Mouse (Mus musculus): Measurements from ENCODE around the gene Vps25. TPM values are rescaled to one million over a fixed set of nuclear protein-coding genes. Genes with fewer than 3 reads are reported as not detected.

The Vps25 gene
- polyA plus RNA-seq, 1 experiment from 2014 or later: 118 TPM

DNA sequence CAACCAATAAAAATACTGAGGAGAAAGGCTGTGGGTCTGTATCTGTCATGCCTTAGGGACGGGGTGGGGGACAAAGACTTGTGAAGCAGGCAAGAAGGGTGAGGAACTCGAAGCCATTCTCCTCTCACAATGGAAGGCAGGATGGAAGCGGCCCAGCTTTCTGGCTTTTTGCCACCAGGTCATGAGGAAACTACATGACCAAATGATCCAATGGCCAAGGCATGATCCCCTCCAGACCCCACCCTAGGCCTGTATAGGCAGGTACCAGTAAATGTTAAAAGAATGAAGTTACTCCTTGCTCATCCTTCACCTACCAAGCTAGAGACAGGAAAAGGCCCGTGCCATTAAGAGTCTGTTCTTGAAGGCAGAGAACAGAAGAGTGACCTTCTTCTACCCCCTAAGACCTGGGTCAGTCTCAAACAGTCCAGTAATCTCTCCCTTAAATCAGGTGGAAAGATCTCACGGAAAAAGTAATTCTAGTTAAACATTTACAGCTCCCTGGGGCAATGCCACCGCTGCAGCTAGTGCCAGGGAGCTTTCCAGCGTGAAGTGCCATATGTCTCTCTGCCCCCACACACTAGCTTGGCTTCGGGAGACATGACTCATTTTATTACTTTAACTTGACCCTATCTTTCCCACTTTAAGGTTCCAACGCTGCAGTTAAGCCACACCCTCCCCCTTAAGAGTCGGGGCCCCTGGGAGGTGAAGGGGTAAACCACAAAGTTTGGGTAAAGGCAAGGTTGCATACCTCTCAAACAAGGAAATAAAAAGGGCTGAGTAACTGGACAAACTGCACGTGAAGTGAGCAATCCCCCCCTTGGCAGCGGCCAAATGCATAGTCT lies 24.1 kb downstream of the Vps25 start:
- peaks cover 23% of the 10 kb centered on the region for H3K4me1 ChIP-seq (ENCODE audit: control insufficient read depth, insufficient read depth, low read length)
- H3K27me3 ChIP-seq (replicated peaks; ENCODE audit: control insufficient read depth, insufficient read depth, low read length): no peaks in the 10 kb centered on the region
- no peaks in the 10 kb centered on the region for H3K9me3 ChIP-seq (replicated peaks; ENCODE audit: control insufficient read depth, low read length)
- peak overlapping the region; percentile 55 for H3K4me3 ChIP-seq (ENCODE audit: low read depth, low read length)
- no peak overlapping the region for H3K27ac ChIP-seq (ENCODE audit: low read depth, low read length)
- H3K4me2 ChIP-seq (ENCODE audit: low read length): peak overlapping the region; percentile 69
- peak overlapping the region; percentile 64 for H3K9ac ChIP-seq (ENCODE audit: low read length)
- WGBS: 76% methylated on average over 12 of the region's 12 CpGs
- ATAC-seq: no peak
- DNase-seq (ENCODE audit: low spot score): no peak
- H3K36me3 ChIP-seq (ENCODE audit: control insufficient read depth, insufficient read depth, low read length): 0 out of 2 replicates have a peak, but pooled peaks cover 2% of the 10 kb centered on the region

DNA sequence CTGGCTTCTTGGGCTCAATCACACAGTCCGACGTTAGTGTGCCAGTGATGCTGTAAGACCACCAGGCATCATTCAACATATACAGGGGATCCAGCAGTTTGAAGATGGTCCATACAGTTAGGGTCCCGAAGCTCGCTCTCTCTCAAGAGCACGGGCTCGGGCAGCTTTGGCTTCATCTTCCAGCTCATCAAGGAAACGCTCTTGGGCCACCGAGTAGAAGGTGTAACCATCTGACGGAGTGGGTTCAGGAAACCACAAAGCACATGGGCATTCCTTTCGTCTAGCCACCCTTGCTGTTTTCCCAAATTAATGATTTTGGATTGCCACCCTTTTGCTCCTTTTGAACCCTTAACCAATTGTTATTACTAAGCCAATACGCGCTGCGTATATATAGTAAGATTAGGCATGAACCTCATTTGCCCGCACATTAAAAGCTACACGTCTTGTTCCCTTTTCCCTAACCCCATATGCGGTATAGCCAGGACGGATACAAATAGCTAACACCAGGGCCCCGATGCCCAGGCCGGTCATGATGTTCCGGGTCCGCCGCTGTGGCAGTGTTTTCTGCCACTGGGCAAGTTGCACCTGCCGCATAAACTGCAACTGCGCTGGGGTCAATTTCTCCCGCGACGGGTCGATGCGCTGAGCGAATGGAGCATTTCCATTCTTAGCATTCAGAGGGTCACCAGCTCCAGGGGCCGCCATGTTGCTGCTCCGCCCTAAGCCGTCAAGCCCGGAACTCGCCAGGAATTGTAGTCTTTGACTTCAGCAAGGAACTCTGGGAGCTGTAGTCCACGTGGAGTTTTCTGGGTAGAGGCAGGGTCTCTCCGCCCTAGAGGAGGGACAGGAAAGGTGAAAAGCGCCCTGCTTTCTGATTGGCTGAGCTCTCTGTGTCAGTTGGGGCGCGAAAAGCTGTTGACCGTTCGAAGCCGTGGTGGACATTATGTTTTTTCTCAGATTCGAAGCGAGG lies 25.0 kb downstream of the Vps25 start, which contains the start of the genes Cntd1 and Coa3:
TSS of gene Cntd1 (plus strand) at position 790 of the 970 bp plus-strand sequence.
TSS of gene Coa3 (minus strand) at position 892 of the 970 bp plus-strand sequence.
- no peaks in the 10 kb centered on the region for H3K27me3 ChIP-seq (replicated peaks; ENCODE audit: control insufficient read depth, insufficient read depth, low read length)
- peak within 1 kb of the TSS; percentile 55 for H3K4me3 ChIP-seq (ENCODE audit: low read depth, low read length)
- WGBS: 10% methylated on average over 45 of the region's 45 CpGs
- H3K9ac ChIP-seq (ENCODE audit: low read length): peak within 1 kb of the TSS; percentile 64
- H3K9me3 ChIP-seq (replicated peaks; ENCODE audit: control insufficient read depth, low read length): no peaks in the 10 kb centered on the region
- ATAC-seq: peak; percentile 98
- no peak within 1 kb of the TSS for H3K27ac ChIP-seq (ENCODE audit: low read depth, low read length)
- DNase-seq (ENCODE audit: low spot score): peak; percentile 98
- peaks cover 23% of the 10 kb centered on the region for H3K4me1 ChIP-seq (ENCODE audit: control insufficient read depth, insufficient read depth, low read length)
- H3K36me3 ChIP-seq (ENCODE audit: control insufficient read depth, insufficient read depth, low read length): 0 out of 2 replicates have a peak, but pooled peaks cover 2% of the 10 kb centered on the region
- H3K4me2 ChIP-seq (ENCODE audit: low read length): peak within 1 kb of the TSS; percentile 69

- H3K4me2 ChIP-seq (ENCODE audit: low read length): peak overlapping the region; percentile 69
- WGBS: 73% methylated on average over 14 of the region's 14 CpGs
- no peaks in the 10 kb centered on the region for H3K27me3 ChIP-seq (replicated peaks; ENCODE audit: control insufficient read depth, insufficient read depth, low read length)
- DNase-seq (ENCODE audit: low spot score): no peak
- H3K36me3 ChIP-seq (ENCODE audit: control insufficient read depth, insufficient read depth, low read length): 0 out of 2 replicates have a peak, but pooled peaks cover 2% of the 10 kb centered on the region
- H3K4me3 ChIP-seq (ENCODE audit: low read depth, low read length): peak overlapping the region; percentile 55
- H3K9me3 ChIP-seq (replicated peaks; ENCODE audit: control insufficient read depth, low read length): no peaks in the 10 kb centered on the region
- no peak overlapping the region for H3K27ac ChIP-seq (ENCODE audit: low read depth, low read length)
- peak overlapping the region; percentile 64; the same call in 1 of the 2 replicates for H3K9ac ChIP-seq (ENCODE audit: low read length)
- H3K4me1 ChIP-seq (ENCODE audit: control insufficient read depth, insufficient read depth, low read length): peaks cover 23% of the 10 kb centered on the region
- no peak; the same call in 1 of the 2 replicates for ATAC-seq
Measured at GRCm38 (mm10) chr11:101279193-101279569, 25.7 kb downstream of the Vps25 start.

- no peaks in the 10 kb centered on the region for H3K9me3 ChIP-seq (replicated peaks; ENCODE audit: control insufficient read depth, low read length)
- peaks cover 23% of the 10 kb centered on the region for H3K4me1 ChIP-seq (ENCODE audit: control insufficient read depth, insufficient read depth, low read length)
- 58% methylated on average over 7 of the region's 7 CpGs for WGBS
- no peak for DNase-seq (ENCODE audit: low spot score)
- no peaks in the 10 kb centered on the region for H3K27me3 ChIP-seq (replicated peaks; ENCODE audit: control insufficient read depth, insufficient read depth, low read length)
- H3K4me3 ChIP-seq (ENCODE audit: low read depth, low read length): no peak overlapping the region
- H3K9ac ChIP-seq (ENCODE audit: low read length): no peak overlapping the region
- 0 out of 2 replicates have a peak, but pooled peaks cover 3% of the 10 kb centered on the region for H3K36me3 ChIP-seq (ENCODE audit: control insufficient read depth, insufficient read depth, low read length)
- no peak for ATAC-seq
- no peak overlapping the region for H3K4me2 ChIP-seq (ENCODE audit: low read length)
- no peak overlapping the region for H3K27ac ChIP-seq (ENCODE audit: low read depth, low read length)
Measured at GRCm38 (mm10) chr11:101280837-101281236, 27.3 kb downstream of the Vps25 start.

DNA sequence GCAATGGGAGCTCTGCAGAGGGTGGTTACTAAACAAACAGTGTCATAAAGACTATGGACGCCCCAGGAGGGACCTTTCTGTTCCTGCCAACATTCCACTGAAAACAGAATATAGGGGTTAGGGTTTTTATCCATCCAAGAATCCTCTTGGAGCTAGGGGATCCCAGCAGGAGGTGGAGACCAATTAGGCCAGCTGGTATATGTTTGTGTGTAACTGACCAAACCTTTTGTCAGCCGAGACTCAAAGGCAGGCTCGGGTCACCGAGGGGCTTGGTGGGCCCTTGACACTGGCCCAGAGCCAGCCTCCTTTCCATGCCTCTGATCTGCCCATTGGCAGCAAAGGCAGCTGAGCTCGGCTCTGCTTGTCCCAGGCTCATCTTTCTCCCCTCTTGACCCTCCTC lies 29.4 kb downstream of the Vps25 start:
- H3K27me3 ChIP-seq (replicated peaks; ENCODE audit: control insufficient read depth, insufficient read depth, low read length): no peaks in the 10 kb centered on the region
- H3K36me3 ChIP-seq (ENCODE audit: control insufficient read depth, insufficient read depth, low read length): peaks cover 18% of the 10 kb centered on the region
- no peaks in the 10 kb centered on the region for H3K9me3 ChIP-seq (replicated peaks; ENCODE audit: control insufficient read depth, low read length)
- 5% methylated on average over 5 of the region's 5 CpGs for WGBS
- no peak overlapping the region for H3K27ac ChIP-seq (ENCODE audit: low read depth, low read length)
- peaks cover 9% of the 10 kb centered on the region for H3K4me1 ChIP-seq (ENCODE audit: control insufficient read depth, insufficient read depth, low read length)
- DNase-seq (ENCODE audit: low spot score) (no peak), ATAC-seq (no peak)
- H3K9ac ChIP-seq (ENCODE audit: low read length): no peak overlapping the region
- no peak overlapping the region for H3K4me2 ChIP-seq (ENCODE audit: low read length)
- no peak overlapping the region for H3K4me3 ChIP-seq (ENCODE audit: low read depth, low read length)

- DNase-seq (ENCODE audit: low spot score) (no peak), ATAC-seq (no peak)
- H3K27ac ChIP-seq (ENCODE audit: low read depth, low read length): no peak overlapping the region
- H3K4me1 ChIP-seq (ENCODE audit: control insufficient read depth, insufficient read depth, low read length): 0 out of 2 replicates have a peak, but pooled peaks cover 5% of the 10 kb centered on the region
- H3K4me2 ChIP-seq (ENCODE audit: low read length): no peak overlapping the region
- no peak overlapping the region for H3K4me3 ChIP-seq (ENCODE audit: low read depth, low read length)
- no peak overlapping the region for H3K9ac ChIP-seq (ENCODE audit: low read length)
- no peaks in the 10 kb centered on the region for H3K27me3 ChIP-seq (replicated peaks; ENCODE audit: control insufficient read depth, insufficient read depth, low read length)
- H3K36me3 ChIP-seq (ENCODE audit: control insufficient read depth, insufficient read depth, low read length): peaks cover 26% of the 10 kb centered on the region
- no peaks in the 10 kb centered on the region for H3K9me3 ChIP-seq (replicated peaks; ENCODE audit: control insufficient read depth, low read length)
- WGBS: 75% methylated on average over 4 of the region's 4 CpGs
Measured at GRCm38 (mm10) chr11:101283805-101284204, 30.3 kb downstream of the Vps25 start.

DNA sequence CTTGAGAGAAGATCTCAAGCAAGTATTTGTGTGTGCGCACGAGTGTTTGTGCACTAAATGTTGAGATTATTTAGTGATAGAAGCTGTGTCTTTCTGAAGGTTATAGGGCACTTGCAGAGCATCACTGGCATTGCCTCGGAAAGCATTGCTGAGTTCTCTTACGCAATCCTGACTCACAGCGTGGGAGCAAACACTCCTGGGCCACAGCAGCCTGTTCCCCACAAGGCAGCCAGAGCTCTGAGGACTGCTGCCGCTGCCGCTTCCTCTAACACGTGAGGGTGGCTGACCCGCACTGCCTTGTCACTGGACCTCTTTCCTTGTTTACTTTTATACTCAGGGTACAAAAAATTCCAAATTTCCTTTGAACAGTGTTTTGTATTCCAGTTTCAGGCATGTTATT lies 33.8 kb downstream of the Vps25 start:
- H3K27me3 ChIP-seq (replicated peaks; ENCODE audit: control insufficient read depth, insufficient read depth, low read length): no peaks in the 10 kb centered on the region
- H3K36me3 ChIP-seq (ENCODE audit: control insufficient read depth, insufficient read depth, low read length): peaks cover 60% of the 10 kb centered on the region
- no peak for ATAC-seq
- no peaks in the 10 kb centered on the region for H3K4me1 ChIP-seq (ENCODE audit: control insufficient read depth, insufficient read depth, low read length)
- DNase-seq (ENCODE audit: low spot score): no peak
- WGBS: 86% methylated on average over 9 of the region's 9 CpGs
- H3K27ac ChIP-seq (ENCODE audit: low read depth, low read length): no peak overlapping the region
- no peak overlapping the region for H3K4me2 ChIP-seq (ENCODE audit: low read length)
- no peak overlapping the region for H3K4me3 ChIP-seq (ENCODE audit: low read depth, low read length)
- H3K9me3 ChIP-seq (replicated peaks; ENCODE audit: control insufficient read depth, low read length): no peaks in the 10 kb centered on the region
- H3K9ac ChIP-seq (ENCODE audit: low read length): no peak overlapping the region

GRCm38 (mm10) chr11:101291231-101291630 lies 37.7 kb downstream of the Vps25 start:
- ATAC-seq: no peak
- H3K36me3 ChIP-seq (ENCODE audit: control insufficient read depth, insufficient read depth, low read length): peaks cover 88% of the 10 kb centered on the region
- no peak overlapping the region for H3K4me3 ChIP-seq (ENCODE audit: low read depth, low read length)
- H3K27ac ChIP-seq (ENCODE audit: low read depth, low read length): no peak overlapping the region
- DNase-seq (ENCODE audit: low spot score): no peak
- H3K9me3 ChIP-seq (replicated peaks; ENCODE audit: control insufficient read depth, low read length): no peaks in the 10 kb centered on the region
- H3K4me2 ChIP-seq (ENCODE audit: low read length): no peak overlapping the region
- H3K9ac ChIP-seq (ENCODE audit: low read length): no peak overlapping the region
- 94% methylated on average over 8 of the region's 8 CpGs for WGBS
- no peaks in the 10 kb centered on the region for H3K4me1 ChIP-seq (ENCODE audit: control insufficient read depth, insufficient read depth, low read length)
- no peaks in the 10 kb centered on the region for H3K27me3 ChIP-seq (replicated peaks; ENCODE audit: control insufficient read depth, insufficient read depth, low read length)

All from forebrain, embryonic 14.5 days (tissue).